ENCODE assay signal across 16 mouse cellular contexts in the genomic region with DNA sequence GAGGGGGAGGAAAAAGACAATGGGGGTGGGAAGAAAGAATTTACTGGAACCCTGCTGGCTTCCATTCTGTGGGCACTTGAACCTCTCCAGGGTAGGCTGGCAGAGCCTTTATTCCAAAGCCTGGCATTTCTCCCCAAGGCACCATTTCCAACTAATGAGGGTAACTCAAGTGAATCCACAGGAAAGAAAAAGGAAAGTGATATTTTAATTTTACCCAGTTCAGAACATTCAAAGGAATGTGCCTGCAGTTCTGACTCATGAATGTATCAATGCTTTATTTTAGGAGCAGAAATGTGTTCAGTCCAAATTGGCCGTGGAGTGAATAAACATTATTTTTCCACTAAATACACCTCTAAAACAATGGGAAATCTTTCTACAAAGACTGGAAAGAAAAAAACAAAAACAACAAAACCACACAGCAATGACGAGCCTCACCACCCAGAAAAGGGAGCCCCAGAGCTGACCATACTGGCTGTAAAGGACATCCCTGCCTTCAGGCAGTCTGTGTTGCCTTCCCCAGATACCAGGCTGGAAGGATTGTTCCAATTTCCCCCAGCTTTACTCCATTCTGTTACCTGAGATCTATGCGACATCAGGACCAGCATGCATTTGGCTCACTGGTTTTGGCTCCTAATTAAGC.
DNase-seq lines count a peak whose midpoint lies in the region; TF ChIP-seq lines count a peak whose summit lies in the region.
"Had no signal": no experiment of that assay in that cellular context is flagged by ENCODE, and none has a peak within 500 bp of the region (broad histone marks: within the 10 kb centered on the region; RNA-seq: fewer than 3 reads in every experiment).

No protein-coding gene starts in this region.

- TF ChIP-seq CTCF in left cerebral cortex, adult 2 months (IDR thresholded peaks at IDR 0.05), result no peak

- peak overlapping the region; percentile 55 for H3K27ac ChIP-seq in left cerebral cortex, adult 2 months
- H3K27ac ChIP-seq: embryonic facial prominence, embryonic 10.5 days; heart, embryonic 15.5 days; intestine, embryonic 15.5 days had no signal

- intact Hi-C loops in left cerebral cortex, adult 2 months (cut with DNase I), result no loop called here

- peak; percentile 73 for DNase-seq in heart, adult 11 months
- DNase-seq in heart, adult 9 months (ENCODE audit: low spot score in 2 of 2), result no peak
- peak; percentile 47 to 48 for DNase-seq in right cerebral cortex, adult 2 months (ENCODE audit: low spot score in 2 of 2)
- no peak for DNase-seq in right cerebral cortex, postnatal 10 days (ENCODE audit: low spot score in 2 of 2)
- no peak for DNase-seq in left cerebral cortex, adult 2 months (ENCODE audit: extremely low spot score in 1 of 2, low spot score in 2 of 2)
- no peak for DNase-seq in urinary bladder, adult 2 months (ENCODE audit: low spot score)
- DNase-seq in adrenal gland, postnatal 25 days, result no peak
- DNase-seq: adrenal gland, postnatal 14 days; cerebellum, adult 18-20 months; gastrocnemius, postnatal 25 days; kidney, postnatal 4 days; lung, postnatal 10 days; thymus, adult 18-20 months had no signal

- H3K4me3 ChIP-seq in left cerebral cortex, adult 2 months, result no peak overlapping the region
- H3K4me3 ChIP-seq: embryonic facial prominence, embryonic 10.5 days; heart, embryonic 15.5 days; intestine, embryonic 15.5 days had no signal

Comparison
In these comparisons a context has a peak if more than half of its experiments do, and no peak if none do; other contexts are left out.
1. DNase-seq: peak in heart, adult 11 months (single experiment) and right cerebral cortex, adult 2 months (2 of 2); none in heart, adult 9 months (0 of 2), right cerebral cortex, postnatal 10 days (0 of 2), left cerebral cortex, adult 2 months (0 of 2), urinary bladder, adult 2 months (single experiment) and adrenal gland, postnatal 25 days (single experiment).